8 mouse cellular contexts compared by ENCODE assay signal in genomic region chr9:62980162-62980776, GRCm38 (mm10). TPM values are rescaled to one million over a fixed set of nuclear protein-coding genes. Genes with fewer than 3 reads are reported as not detected.
DNase-seq lines count a peak whose midpoint lies in the region; ATAC-seq and TF ChIP-seq lines count a peak whose summit lies in the region.

No protein-coding gene starts in this region.

- H3K4me3 ChIP-seq in erythroblast, embryonic 14.5 days (replicated peaks): peak overlapping the region; percentile 97
- peak overlapping the region; percentile 83 for H3K4me3 ChIP-seq in brown adipose tissue, adult 24 weeks (ENCODE audit: insufficient read depth, low read depth, low read length)
- H3K4me3 ChIP-seq in forebrain, postnatal 0 days (ENCODE audit: low read depth, low read length): peak overlapping the region; percentile 97
- peak overlapping the region; percentile 74 for H3K4me3 ChIP-seq in intestine, embryonic 14.5 days (ENCODE audit: low read depth, low read length)
- H3K4me3 ChIP-seq in midbrain, embryonic 16.5 days (ENCODE audit: low read depth, low read length): peak overlapping the region; percentile 98

- peak overlapping the region; percentile 61 for H3K4me2 ChIP-seq in forebrain, postnatal 0 days (ENCODE audit: low read depth)
- peak overlapping the region; percentile 89 for H3K4me2 ChIP-seq in intestine, embryonic 14.5 days (ENCODE audit: low read length)
- H3K4me2 ChIP-seq in midbrain, embryonic 16.5 days (ENCODE audit: low read length): peak overlapping the region; percentile 85

- H3K27me3 ChIP-seq in erythroblast, embryonic 14.5 days (ENCODE audit: control insufficient read depth): no peaks in the 10 kb centered on the region
- H3K27me3 ChIP-seq in forebrain, postnatal 0 days (ENCODE audit: insufficient read depth, low read length): no peaks in the 10 kb centered on the region
- no peaks in the 10 kb centered on the region for H3K27me3 ChIP-seq in intestine, embryonic 14.5 days (replicated peaks; ENCODE audit: control insufficient read depth, insufficient read depth, low read length)
- no peaks in the 10 kb centered on the region for H3K27me3 ChIP-seq in midbrain, embryonic 16.5 days (ENCODE audit: control insufficient read depth, insufficient read depth, low read depth, low read length)

- peaks cover 37% of the 10 kb centered on the region for H3K4me1 ChIP-seq in erythroblast, embryonic 14.5 days (ENCODE audit: control insufficient read depth)
- H3K4me1 ChIP-seq in brown adipose tissue, adult 24 weeks (ENCODE audit: control insufficient read depth, insufficient read depth, insufficient read length, low read length): no peaks in the 10 kb centered on the region
- H3K4me1 ChIP-seq in forebrain, postnatal 0 days (ENCODE audit: insufficient read depth): no peaks in the 10 kb centered on the region
- peaks cover 18% of the 10 kb centered on the region for H3K4me1 ChIP-seq in intestine, embryonic 14.5 days (replicated peaks; ENCODE audit: control insufficient read depth, insufficient read depth, low read length)
- peaks cover 18% of the 10 kb centered on the region for H3K4me1 ChIP-seq in midbrain, embryonic 16.5 days (ENCODE audit: control insufficient read depth, insufficient read depth, low read length)

- peak; percentile 22; the same call in 1 of the 2 replicates for TF ChIP-seq CTCF in forebrain, postnatal 0 days (IDR thresholded peaks at IDR 0.05; ENCODE audit: low read depth)

- peaks cover 5% of the 10 kb centered on the region; the same call in 1 of the 2 replicates for H3K36me3 ChIP-seq in erythroblast, embryonic 14.5 days (ENCODE audit: control insufficient read depth)
- H3K36me3 ChIP-seq in forebrain, postnatal 0 days (ENCODE audit: insufficient read depth): no peaks in the 10 kb centered on the region
- H3K36me3 ChIP-seq in intestine, embryonic 14.5 days (ENCODE audit: control insufficient read depth, insufficient read depth, low read length): no peaks in the 10 kb centered on the region
- no peaks in the 10 kb centered on the region for H3K36me3 ChIP-seq in midbrain, embryonic 16.5 days (ENCODE audit: control insufficient read depth, insufficient read depth, low read length)

- peak overlapping the region; percentile 63; the same call in 1 of the 2 replicates for H3K27ac ChIP-seq in brown adipose tissue, adult 24 weeks (replicated peaks; ENCODE audit: low read depth, low read length)
- H3K27ac ChIP-seq in forebrain, postnatal 0 days (ENCODE audit: low read depth, low read length): peak overlapping the region; percentile 90
- H3K27ac ChIP-seq in intestine, embryonic 14.5 days (ENCODE audit: low read depth): peak overlapping the region; percentile 96
- peak overlapping the region; percentile 96 for H3K27ac ChIP-seq in midbrain, embryonic 16.5 days (ENCODE audit: low read length)

- DNase-seq in forebrain, postnatal 0 days: no peak
- DNase-seq in intestine, embryonic 14.5 days (ENCODE audit: low spot score): no peak
- peak; percentile 63 for DNase-seq in liver
- peak; percentile 34 to 80 for DNase-seq in spleen, postnatal 4 days (ENCODE audit: low spot score in 2 of 2)

- no peaks in the 10 kb centered on the region for H3K9me3 ChIP-seq in erythroblast, embryonic 14.5 days (ENCODE audit: control insufficient read depth, low read length)
- no peaks in the 10 kb centered on the region for H3K9me3 ChIP-seq in forebrain, postnatal 0 days (ENCODE audit: low read length)
- no peaks in the 10 kb centered on the region for H3K9me3 ChIP-seq in intestine, embryonic 14.5 days (ENCODE audit: control insufficient read depth, low read length)
- no peaks in the 10 kb centered on the region for H3K9me3 ChIP-seq in midbrain, embryonic 16.5 days (replicated peaks; ENCODE audit: control insufficient read depth, low read length, poor library complexity, severe bottlenecking)

- H3K9ac ChIP-seq in forebrain, postnatal 0 days: peak overlapping the region; percentile 79
- H3K9ac ChIP-seq in intestine, embryonic 14.5 days (ENCODE audit: low read length): peak overlapping the region; percentile 87
- peak overlapping the region; percentile 87 for H3K9ac ChIP-seq in midbrain, embryonic 16.5 days (ENCODE audit: low read depth, low read length)

- no peak for ATAC-seq in erythroblast, adult 5-6 weeks (replicated peaks; ENCODE audit: low FRiP score, poor library complexity, severe bottlenecking)
- peak; percentile 83 for ATAC-seq in forebrain, postnatal 0 days
- ATAC-seq in intestine, embryonic 14.5 days (replicated peaks; ENCODE audit: low FRiP score, low TSS enrichment, low read depth): peak; percentile 84
- ATAC-seq in midbrain, embryonic 16.5 days: peak; percentile 81

- 3% methylated on average over 50 of the region's 63 CpGs for WGBS in forebrain, postnatal 0 days
- 2% methylated on average over 44 of the region's 63 CpGs for WGBS in intestine, embryonic 14.5 days
- under 1% methylated on average over 30 of the region's 63 CpGs for WGBS in midbrain, embryonic 16.5 days

RNA-seq across cellular contexts. Expression of gene Pias1, which starts 7.5 kb away (rescaled TPM):
- polyA plus RNA-seq in erythroblast, embryonic 14.5 days (2012): 0.29 and 0.32 TPM in 2 replicates
- total RNA-seq in erythroblast, adult 5-6 weeks (2015; ENCODE audit: low replicate concordance): 29.0 and 45.0 TPM in 2 replicates
- total RNA-seq in erythroblast, adult 5-6 weeks (2017; ENCODE audit: low replicate concordance): 20.1 and 26.5 TPM in 2 replicates
- polyA plus RNA-seq in brown adipose tissue, adult 24 weeks (2012; ENCODE audit: insufficient read depth, insufficient read length, missing spikeins): 8.9 and 12.3 TPM in 2 replicates
- total RNA-seq in forebrain, postnatal 0 days (2014; rRNA removed): 21.2 and 36.2 TPM in 2 replicates
- polyA plus RNA-seq in forebrain, postnatal 0 days (2015; fragmentation: Nextera tagmentation; extraction: Ambion mirVana): 35.2 and 50.2 TPM in 2 replicates
- 51.4 and 60.6 TPM in 2 replicates for polyA plus RNA-seq in intestine, embryonic 14.5 days (2014; fragmentation: Nextera tagmentation; extraction: Ambion mirVana)
- 61.0 and 62.5 TPM in 2 replicates for polyA plus RNA-seq in midbrain, embryonic 16.5 days (2015; fragmentation: Nextera tagmentation; extraction: Ambion mirVana)

Comparison
In these comparisons a context has a peak if more than half of its experiments do, and no peak if none do; other contexts are left out.
1. DNase-seq: peak in liver (single experiment) and spleen, postnatal 4 days (2 of 2); none in forebrain, postnatal 0 days (single experiment) and intestine, embryonic 14.5 days (single experiment).
2. Peak in every context shown above with its lines, with median percentiles within 50 percentile points of each other: H3K4me3 ChIP-seq, H3K27ac ChIP-seq, H3K4me2 ChIP-seq and H3K9ac ChIP-seq.